Mouse (Mus musculus): Measurements from ENCODE around the gene Snap29. TPM values are rescaled to one million over a fixed set of nuclear protein-coding genes. Genes with fewer than 3 reads are reported as not detected.
A peak's percentile ranks its signal among the peaks of the same experiment; 100 is the strongest.

The Snap29 gene
- total RNA-seq, 2 experiments from 2014 or later, result 14.8 to 18.4 TPM

DNA sequence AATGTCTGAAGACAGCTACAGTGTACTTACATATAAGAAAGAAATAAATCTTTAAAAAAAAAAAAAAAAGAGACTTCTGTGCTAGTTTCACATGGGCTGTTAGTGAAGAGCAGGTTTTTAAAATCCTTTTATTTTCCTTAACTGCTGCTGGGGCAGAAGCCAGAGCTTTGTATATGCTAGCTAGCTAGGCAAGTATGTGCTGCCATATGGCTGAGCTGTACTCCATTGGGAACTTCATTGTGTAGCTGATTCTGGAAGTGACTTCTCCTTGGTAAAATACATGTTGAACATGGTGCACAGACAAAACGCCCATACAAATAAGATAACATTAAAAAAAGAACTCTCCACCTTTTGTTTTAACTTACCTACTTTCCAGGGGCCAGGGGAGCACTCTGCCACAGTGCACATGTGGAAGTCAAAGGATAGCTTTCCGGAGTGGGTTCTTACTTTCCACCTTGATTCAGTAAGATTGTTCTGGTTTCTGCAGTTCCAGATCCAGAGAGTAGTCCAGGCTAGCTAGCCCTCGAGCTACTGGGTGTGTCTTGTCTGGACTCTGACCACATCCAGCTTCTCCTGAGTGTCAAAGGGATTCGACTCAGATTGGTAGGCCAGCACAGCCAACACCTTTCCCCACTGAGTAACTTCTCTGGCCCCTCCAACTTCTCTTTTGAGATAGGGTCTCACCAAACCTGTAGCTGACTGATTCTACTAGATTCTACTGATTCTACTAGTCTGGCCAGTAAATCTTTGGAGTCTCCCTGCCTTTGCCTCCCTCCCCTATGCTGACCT lies 61.3 kb downstream of the Snap29 start:
- no peak for ATAC-seq (replicated peaks; ENCODE audit: poor library complexity, severe bottlenecking)

DNA sequence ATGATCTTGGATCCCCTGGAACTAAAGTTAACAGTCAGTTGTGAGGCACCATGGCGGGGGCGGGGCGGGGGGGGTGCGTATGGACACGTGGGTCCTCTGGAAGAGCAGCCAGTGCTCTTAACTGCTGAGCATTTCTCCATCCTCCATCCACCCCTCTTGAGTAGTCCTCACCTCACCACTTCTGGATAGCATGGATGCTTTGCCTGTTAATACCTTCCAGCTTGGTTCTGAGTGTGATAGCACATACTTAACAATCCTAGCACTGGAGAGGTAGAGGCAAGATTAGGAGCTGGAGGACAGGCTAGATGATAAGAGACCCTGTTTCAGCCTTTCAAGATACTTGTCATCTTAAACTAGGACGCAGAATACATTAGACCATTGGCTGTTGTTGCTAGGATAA lies 66.7 kb downstream of the Snap29 start:
- ATAC-seq (replicated peaks; ENCODE audit: poor library complexity, severe bottlenecking), result no peak

DNA sequence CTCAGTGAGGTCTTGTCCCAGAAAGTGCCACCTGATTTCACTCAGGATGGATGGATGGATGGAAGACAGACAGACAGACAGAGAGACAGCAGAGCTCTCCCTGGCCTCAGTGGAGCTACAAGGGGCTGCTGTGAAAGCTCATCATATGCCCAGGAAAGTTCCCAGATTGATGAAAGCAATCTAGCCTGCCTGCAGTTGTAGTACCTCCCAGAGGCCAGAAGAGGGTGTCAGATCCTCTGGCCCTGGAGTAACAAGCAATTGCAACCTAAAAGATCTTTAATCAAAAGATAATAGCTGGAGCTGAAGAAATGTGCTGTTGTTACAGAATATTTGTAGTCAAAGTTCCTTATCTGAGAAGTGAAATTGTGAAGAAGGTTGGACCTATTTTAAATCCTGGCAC lies 68.3 kb downstream of the Snap29 start:
- ATAC-seq (replicated peaks; ENCODE audit: poor library complexity, severe bottlenecking), result peak; percentile 61; the same call in 1 of the 2 replicates

DNA sequence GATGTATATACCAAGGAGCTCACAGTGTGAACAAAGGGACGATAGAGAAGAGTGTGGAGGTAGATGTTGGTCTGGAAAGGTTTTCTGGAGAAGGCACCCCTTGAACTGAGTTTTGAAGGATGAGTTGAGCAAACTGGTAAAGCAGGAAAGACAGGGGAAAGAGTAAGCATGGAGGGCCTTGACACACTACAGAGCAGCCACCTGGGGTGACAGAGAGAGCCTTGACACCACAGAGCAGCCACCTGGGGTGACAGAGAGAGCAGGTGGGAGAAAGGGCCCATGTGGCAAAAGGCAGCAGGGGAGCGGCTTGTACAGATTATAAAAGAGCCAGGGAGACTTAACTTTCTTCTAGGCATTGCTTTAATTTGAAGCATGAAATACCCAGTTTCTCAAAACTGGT lies 69.0 kb downstream of the Snap29 start:
- ATAC-seq (replicated peaks; ENCODE audit: poor library complexity, severe bottlenecking), result no peak

DNA sequence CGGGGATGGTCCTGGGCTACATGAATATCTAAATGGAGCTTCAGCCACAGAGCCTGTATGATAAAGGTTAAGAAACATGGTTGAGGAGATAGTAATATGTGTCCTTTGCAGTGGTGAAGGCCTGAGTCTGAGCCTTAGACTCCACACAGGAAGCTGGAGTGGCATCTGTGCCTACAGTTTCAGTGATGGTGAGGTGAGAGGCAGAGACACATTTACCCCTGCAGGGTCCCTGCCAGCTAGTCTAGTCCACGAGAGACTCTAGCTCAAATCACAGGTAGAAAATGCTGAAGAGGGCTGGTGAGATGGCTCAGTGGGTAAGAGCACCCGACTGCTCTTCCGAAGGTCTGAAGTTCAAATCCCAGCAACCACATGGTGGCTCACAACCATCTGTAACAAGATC lies 69.5 kb downstream of the Snap29 start:
- ATAC-seq (replicated peaks; ENCODE audit: poor library complexity, severe bottlenecking), result no peak

DNA sequence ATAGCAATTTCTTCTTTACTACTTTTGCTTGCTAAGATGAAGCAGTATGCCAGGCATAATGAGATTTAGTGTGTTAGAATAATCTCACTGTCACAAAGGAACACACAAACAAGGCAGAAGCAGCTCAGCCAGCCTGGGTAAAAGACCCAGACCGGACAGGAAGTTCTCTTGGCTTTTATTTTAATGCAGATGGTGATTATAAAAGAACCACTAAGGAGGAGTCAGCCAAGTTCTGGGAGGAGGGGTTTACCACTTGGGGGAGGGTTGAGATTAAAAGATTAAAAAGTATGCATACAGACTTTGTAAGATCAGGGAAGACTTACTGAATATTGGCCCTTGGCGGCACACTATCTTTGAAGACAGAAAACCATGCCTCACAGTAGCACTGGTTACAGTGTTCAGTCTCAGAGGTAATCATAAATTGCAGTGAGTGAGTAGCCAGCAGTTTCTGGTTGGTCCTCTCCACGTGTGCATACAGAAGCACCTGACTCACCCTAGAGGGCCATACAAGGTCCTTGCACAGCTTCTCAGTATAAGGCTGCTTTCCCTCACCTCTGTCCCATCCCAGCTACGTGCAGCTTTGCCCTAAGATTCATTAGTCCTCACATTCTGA lies 72.7 kb downstream of the Snap29 start:
- ATAC-seq (replicated peaks; ENCODE audit: poor library complexity, severe bottlenecking), result no peak

Other genes starting within 250 kb of the Snap29 start
- 213 and 244 TPM in 2 replicates for gene Ube2l3, start 203.3 kb upstream of the Snap29 start, total RNA-seq (2014; fragmentation: Nextera tagmentation)
- gene Ube2l3, start 203.3 kb upstream of the Snap29 start, total RNA-seq (2017), result 110 and 124 TPM in 2 replicates
- 0.92 and 1.6 TPM in 2 replicates for gene Rimbp3, start 197.4 kb upstream of the Snap29 start, total RNA-seq (2014; fragmentation: Nextera tagmentation)
- 0.34 and 0.88 TPM in 2 replicates for gene Rimbp3, start 197.4 kb upstream of the Snap29 start, total RNA-seq (2017)
- gene Hic2, start 172.4 kb upstream of the Snap29 start, total RNA-seq (2014; fragmentation: Nextera tagmentation), result 2.3 and 5.0 TPM in 2 replicates
- 2.0 and 2.4 TPM in 2 replicates for gene Hic2, start 172.4 kb upstream of the Snap29 start, total RNA-seq (2017)
- 9.2 and 10.0 TPM in 2 replicates for gene Tmem191c, start 129.9 kb upstream of the Snap29 start, total RNA-seq (2014; fragmentation: Nextera tagmentation)
- gene Tmem191c, start 129.9 kb upstream of the Snap29 start, total RNA-seq (2017), result 5.4 and 5.6 TPM in 2 replicates
- not detected in 2 replicates for gene Serpind1, start 74.6 kb upstream of the Snap29 start, total RNA-seq (2014; fragmentation: Nextera tagmentation)
- not detected in 2 replicates for gene Serpind1, start 74.6 kb upstream of the Snap29 start, total RNA-seq (2017)
- gene Pi4ka, start 328 bp downstream of the Snap29 start, total RNA-seq (2014; fragmentation: Nextera tagmentation), result 52.5 and 78.2 TPM in 2 replicates
- gene Pi4ka, start 328 bp downstream of the Snap29 start, total RNA-seq (2017), result 28.3 and 29.5 TPM in 2 replicates
- 26.0 and 30.1 TPM in 2 replicates for gene Crkl, start 46.0 kb downstream of the Snap29 start, total RNA-seq (2014; fragmentation: Nextera tagmentation)
- gene Crkl, start 46.0 kb downstream of the Snap29 start, total RNA-seq (2017), result 19.4 and 20.9 TPM in 2 replicates
- not detected in 2 replicates for gene Aifm3, start 83.6 kb downstream of the Snap29 start, total RNA-seq (2014; fragmentation: Nextera tagmentation)
- gene Aifm3, start 83.6 kb downstream of the Snap29 start, total RNA-seq (2017), result not detected in 2 replicates
- 35.0 and 51.1 TPM in 2 replicates for gene Lztr1, start 102.7 kb downstream of the Snap29 start, total RNA-seq (2014; fragmentation: Nextera tagmentation)
- gene Lztr1, start 102.7 kb downstream of the Snap29 start, total RNA-seq (2017), result 47.1 and 73.7 TPM in 2 replicates
- 18.4 and 24.8 TPM in 2 replicates for gene Thap7, start 125.2 kb downstream of the Snap29 start, total RNA-seq (2014; fragmentation: Nextera tagmentation)
- gene Thap7, start 125.2 kb downstream of the Snap29 start, total RNA-seq (2017), result 32.1 and 43.8 TPM in 2 replicates
- not detected in 2 replicates for gene Lrrc74b, start 155.3 kb downstream of the Snap29 start, total RNA-seq (2014; fragmentation: Nextera tagmentation)
- not detected in 2 replicates for gene Lrrc74b, start 155.3 kb downstream of the Snap29 start, total RNA-seq (2017)
- gene P2rx6, start 155.9 kb downstream of the Snap29 start, total RNA-seq (2014; fragmentation: Nextera tagmentation), result not detected in 2 replicates
- not detected in 2 replicates for gene P2rx6, start 155.9 kb downstream of the Snap29 start, total RNA-seq (2017)
- 2.9 and 3.9 TPM in 2 replicates for gene Slc7a4, start 177.2 kb downstream of the Snap29 start, total RNA-seq (2014; fragmentation: Nextera tagmentation)
- gene Slc7a4, start 177.2 kb downstream of the Snap29 start, total RNA-seq (2017), result 1.5 and 2.0 TPM in 2 replicates
- gene Smpd4, start 213.4 kb downstream of the Snap29 start, total RNA-seq (2014; fragmentation: Nextera tagmentation), result 69.2 and 77.1 TPM in 2 replicates
- gene Smpd4, start 213.4 kb downstream of the Snap29 start, total RNA-seq (2017), result 39.3 and 54.7 TPM in 2 replicates
- gene Ccdc74a, start 240.5 kb downstream of the Snap29 start, total RNA-seq (2014; fragmentation: Nextera tagmentation), result not detected in 2 replicates
- gene Ccdc74a, start 240.5 kb downstream of the Snap29 start, total RNA-seq (2017), result not detected in 2 replicates